Mouse (Mus musculus): Measurements from ENCODE around the gene Gm340.

DNA sequence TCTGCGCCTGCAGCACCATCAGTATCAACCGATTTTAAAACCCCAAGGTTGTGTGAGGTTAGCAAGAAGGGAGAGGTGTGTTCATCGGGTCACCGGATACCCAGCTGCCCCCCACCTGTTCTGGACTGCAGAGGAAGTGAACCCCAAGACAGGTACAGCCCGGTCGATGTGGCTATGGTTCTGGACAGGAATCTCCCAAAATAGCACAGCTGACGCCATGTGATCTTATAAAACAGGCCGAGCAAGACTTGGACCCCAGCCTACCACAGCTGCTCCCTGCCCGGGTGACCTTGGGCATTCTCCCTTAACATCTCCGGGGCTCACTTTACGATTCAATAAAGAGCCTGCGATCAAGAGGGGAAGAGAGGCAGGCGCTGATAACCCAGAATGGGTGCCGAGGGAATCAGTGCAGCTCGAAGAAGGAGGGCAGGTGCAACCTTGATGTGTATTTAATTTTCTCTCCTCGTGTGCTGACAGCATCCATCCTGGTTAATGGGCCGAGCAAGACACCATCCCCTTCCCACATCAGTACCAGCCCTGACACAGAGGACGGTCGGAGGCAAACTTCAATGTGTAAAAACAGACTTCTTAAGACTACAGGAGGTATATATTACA is 36.7 kb downstream of the Gm340 start:
- no peak for TF ChIP-seq EP300 (IDR thresholded peaks at IDR 0.05; ENCODE audit: low read depth)
- no peak for TF ChIP-seq CTCF (IDR thresholded peaks at IDR 0.05; ENCODE audit: low read depth)

Measured in heart, postnatal 0 days (tissue).